Mouse (Mus musculus) cerebellum, adult 11-12 months (tissue): Measurements from ENCODE around the gene Zfp771.

Experiments
- DNase-seq: peaks from one replicate; pipeline ENCODE4 v3.0.0; 2022

The Zfp771 gene

GRCm38 (mm10) chr7:127290142-127290541, 46.1 kb downstream of the Zfp771 start:
- no peak for DNase-seq

GRCm38 (mm10) chr7:127296098-127296497, 52.0 kb downstream of the Zfp771 start, which contains the start of gene Itgal:
TSS of gene Itgal (plus strand) at chr7:127296260.
- DNase-seq = no peak

GRCm38 (mm10) chr7:127296786-127297555, 52.9 kb downstream of the Zfp771 start:
- DNase-seq = no peak

- DNase-seq = no peak
Observed at GRCm38 (mm10) chr7:127297586-127298193, 53.6 kb downstream of the Zfp771 start.
